Mouse (Mus musculus) gastrocnemius, adult 2 months (tissue): ENCODE data around the gene Gamt. TPM values are rescaled to one million over a fixed set of nuclear protein-coding genes. Genes with fewer than 3 reads are reported as not detected.
"Not testable (repeated sequence)": the region's sequence is repeated elsewhere in the genome, so short reads cannot be mapped to it uniquely, and the experiment has no call there.

Source experiments
- DNase-seq: peaks from one replicate; pipeline ENCODE4 v3.0.0; 2022
- H3K27ac ChIP-seq: fragments of 200-600 bp; 2 replicates; pipeline ENCODE4 v1.8.1; 2022; ENCODE audit warnings: mild to moderate bottlenecking
- H3K4me3 ChIP-seq: fragments of 200-600 bp; 2 replicates; pipeline ENCODE4 v1.8.1; 2022; ENCODE audit warnings: mild to moderate bottlenecking, moderate library complexity
- CTCF ChIP-seq: fragments of 200-600 bp; IDR thresholded peaks from 2 replicates; pipeline ENCODE4 v1.8.1; 2022; ENCODE audit warnings: antibody characterized with exemption, mild to moderate bottlenecking, moderate library complexity
- intact Hi-C: fragments of 180-260 bp; cut with DNase I; formaldehyde crosslinking; loops from one replicate; pipeline ENCODE4 v1.15.1; 2025
- microRNA-seq: library from miRNA; unstranded; fragments of <30 nt; microRNA quantifications from one replicate; pipeline ENCODE4 v1.2.0, GENCODE M21; 2021
- total RNA-seq, 2 experiments: library from RNA; stranded (reverse); gene quantifications; 2 replicates each; pipeline ENCODE4 v1.2.3; 2021

Gene Gamt
- total RNA-seq, 2 experiments from 2014 or later: 14.0 to 28.5 TPM

DNA sequence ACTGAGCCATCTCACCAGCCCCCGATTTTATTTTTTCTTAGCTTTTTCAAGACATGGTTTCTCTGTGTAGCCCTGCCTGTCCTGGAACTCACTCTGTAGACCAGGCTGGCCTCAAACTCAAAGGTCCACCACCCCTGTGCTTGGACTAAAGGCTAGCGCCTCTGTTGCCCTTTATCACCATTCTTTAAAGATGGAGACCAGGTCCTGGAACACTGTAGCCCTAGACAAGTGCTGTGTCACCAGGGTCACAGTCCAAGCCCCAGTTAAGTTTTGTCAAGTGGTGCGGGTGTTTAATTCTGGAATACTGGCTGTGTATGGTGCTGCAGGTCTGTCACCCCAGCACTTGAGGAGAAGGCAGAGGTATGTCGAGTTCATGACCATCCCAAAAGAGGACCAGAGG, 23.8 kb downstream of the Gamt start:
- Histone ChIP-seq H3K4me3 (no peak overlapping the region), H3K27ac (no peak overlapping the region)
- intact Hi-C loops: no loop called here
- DNase-seq: no peak
- TF ChIP-seq CTCF: no peak

DNA sequence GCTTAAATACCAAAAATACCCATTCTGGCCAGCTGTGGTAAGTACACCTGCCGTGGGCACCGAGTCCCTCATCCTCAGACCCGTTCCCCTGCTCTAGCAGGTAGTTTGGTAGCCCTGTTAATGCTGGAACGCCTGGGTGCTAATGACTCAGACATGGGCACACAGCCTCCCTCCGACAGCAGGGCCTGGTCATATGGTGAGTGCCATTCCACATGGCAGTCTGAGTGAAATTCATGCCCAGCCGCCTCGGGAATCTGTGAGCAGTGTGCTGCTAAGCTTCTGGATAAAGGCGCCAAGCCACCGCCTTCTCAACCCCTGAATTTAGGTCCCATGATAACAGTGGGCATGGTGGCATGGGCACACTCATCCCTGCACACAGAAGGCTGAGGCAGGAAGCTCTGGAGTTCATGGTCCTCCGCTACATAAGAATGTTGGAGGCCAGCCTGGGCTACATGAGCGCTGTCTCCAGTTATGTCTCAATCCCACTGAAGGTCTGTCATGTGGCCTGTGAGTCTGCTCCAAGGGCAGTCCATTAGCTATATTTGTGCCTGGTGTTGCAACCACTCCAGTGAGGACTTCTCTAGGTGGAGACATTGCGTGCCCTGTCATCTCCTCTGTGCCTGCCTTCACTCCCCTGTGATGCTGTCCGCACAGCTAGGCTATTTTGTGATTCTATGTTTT, 24.5 kb downstream of the Gamt start:
- intact Hi-C loops: no loop called here
- Histone ChIP-seq H3K4me3 (no peak overlapping the region), H3K27ac (peak overlapping the region; percentile 35; the same call in 1 of the 2 replicates)
- TF ChIP-seq CTCF: no peak
- DNase-seq: no peak

DNA sequence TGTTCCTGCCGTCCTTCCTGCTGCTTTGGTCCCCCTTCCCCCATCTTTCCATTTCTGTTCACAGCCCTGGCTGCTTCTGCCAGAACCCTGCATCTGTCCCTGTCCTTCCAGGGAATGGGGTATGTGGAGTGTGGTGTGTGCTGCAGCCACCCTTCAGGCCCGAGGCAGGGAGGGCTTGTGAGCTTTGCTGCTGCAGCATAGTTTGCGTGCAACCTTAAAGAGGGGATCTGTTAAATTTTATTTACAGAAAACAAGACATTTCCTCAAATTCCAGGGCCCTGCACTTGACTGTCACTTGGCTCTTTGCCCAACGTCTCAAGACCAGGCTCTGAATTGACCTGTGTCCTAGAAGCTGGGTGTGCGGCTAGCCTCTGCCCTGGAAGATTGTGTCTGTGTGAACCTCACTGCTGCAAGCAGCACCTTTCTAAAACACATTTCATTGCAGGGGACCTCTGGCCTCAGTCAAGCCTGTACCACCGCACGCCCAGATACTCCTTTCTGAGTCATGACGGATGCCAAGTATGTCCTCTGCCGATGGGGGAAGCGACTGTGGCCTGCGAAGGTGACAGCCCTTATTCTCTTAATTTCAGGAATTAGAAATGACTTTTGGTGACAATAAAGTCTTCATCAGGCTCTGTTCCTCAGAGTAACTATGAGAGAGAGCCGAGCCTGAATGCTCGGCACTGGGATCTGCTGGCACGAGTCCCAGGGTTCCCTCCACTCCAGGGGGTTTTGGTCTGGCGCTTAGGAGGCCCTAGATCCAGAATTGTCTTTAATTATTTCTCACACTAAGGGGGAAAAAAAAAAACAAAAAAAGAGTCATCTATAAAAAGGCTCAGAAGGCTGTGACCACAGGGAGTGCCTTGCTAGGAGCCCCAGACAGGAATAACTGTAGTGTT, 32.7 kb downstream of the Gamt start:
- Histone ChIP-seq H3K27ac (peak overlapping the region; percentile 94), H3K4me3 (peak overlapping the region; percentile 73)
- no peak for TF ChIP-seq CTCF
- intact Hi-C loops: loop anchor here (2.0 kb wide), 2 partner anchors 17 to 29 kb away; no protein-coding TSS in a partner anchor
- peak; percentile 74 for DNase-seq

DNA sequence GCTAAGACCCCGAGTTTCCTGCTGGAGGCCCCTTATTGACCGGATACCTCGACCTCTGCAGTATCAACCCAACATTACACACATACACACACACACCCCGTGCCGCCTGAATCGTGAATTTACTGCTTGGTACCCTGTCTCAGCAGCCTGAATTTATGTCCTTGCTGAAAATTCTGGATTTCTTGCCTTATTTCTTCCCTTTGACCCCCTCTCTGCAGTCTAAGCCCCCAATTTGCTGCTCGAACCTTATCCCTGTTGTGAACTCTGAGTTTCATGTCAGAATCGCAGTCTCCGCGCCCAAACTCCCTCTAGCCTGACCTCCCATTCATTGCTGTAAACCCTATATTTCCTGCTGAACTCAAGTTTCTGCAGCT, 33.7 kb downstream of the Gamt start:
- Histone ChIP-seq H3K4me3 (peak overlapping the region; percentile 73), H3K27ac (peak overlapping the region; percentile 94)
- no peak for DNase-seq
- TF ChIP-seq CTCF: no peak
- intact Hi-C loops: loop anchor here (2.0 kb wide), 2 partner anchors 18 to 28 kb away; no protein-coding TSS in a partner anchor

DNA sequence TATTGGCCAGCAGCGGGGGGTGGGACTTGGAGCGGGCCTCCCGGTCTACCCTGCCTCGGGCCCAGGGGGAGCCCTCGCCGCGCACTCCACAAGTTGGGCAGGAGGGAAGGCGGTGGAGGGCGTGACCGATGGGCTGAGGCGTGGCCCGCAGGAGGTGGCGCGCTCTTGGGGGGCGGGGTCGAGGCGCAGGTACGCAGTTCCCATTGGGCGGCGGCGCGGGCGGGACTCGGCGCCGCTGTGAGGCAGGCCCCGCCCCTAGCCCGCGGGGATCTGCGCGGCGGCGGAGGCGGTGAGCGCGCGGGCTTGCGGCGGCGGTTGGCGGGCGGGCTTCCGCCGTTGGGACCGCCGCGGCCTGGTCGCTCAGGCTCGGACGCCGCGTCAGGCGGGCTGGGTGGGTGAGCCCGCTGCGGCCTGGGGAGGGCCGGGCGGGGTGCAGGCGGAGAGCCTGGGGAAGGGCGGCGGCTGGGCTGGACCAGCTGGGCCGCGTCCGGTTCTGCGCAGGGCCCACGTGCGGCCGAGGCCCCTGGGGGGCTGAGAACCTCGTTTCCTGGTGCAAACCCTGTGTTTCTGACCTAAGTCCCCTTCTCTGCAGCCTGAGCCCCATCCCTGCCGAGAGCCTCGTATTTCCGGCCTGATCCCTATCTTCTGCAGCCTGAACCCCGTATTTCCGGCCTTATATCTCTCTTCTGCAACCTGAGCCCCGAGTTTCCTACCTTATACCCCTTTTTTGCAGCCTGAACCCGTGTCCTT, 34.2 kb downstream of the Gamt start, which contains the start of gene Mum1:
Gene Mum1 (plus strand): TSS at position 19 of the 750 bp plus-strand sequence.
- peak; percentile 100 for DNase-seq
- intact Hi-C loops: loop anchor here (2.0 kb wide), 2 partner anchors 18 to 28 kb away; no protein-coding TSS in a partner anchor

DNA sequence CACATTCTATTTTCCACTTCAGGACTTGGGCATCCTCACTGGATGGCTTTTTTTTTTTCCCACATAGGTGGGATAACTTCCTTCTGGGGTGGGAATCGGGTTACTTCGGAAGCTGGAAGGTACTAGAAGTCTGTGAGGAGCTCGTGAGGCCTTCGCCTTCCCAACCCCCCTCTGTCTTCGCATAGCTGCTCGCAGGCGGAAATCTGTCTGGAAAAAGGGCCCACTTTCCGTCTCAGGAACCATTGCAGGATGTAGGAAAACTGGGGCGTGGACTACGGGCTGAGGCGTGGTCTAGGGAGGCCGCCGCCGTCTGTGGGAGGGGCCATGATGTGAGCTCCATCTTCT, 34.8 kb downstream of the Gamt start:
- no peak for DNase-seq
- TF ChIP-seq CTCF: no peak
- H3K4me3 ChIP-seq: peak overlapping the region; percentile 73
- intact Hi-C loops: loop anchor here (2.0 kb wide), 2 partner anchors 19 to 27 kb away; no protein-coding TSS in a partner anchor
- peak overlapping the region; percentile 94 for H3K27ac ChIP-seq

More for the DNA sequence above, 34.2 kb downstream of the Gamt start, which contains the start of gene Mum1:
- TF ChIP-seq CTCF: peak; percentile 66
- Histone ChIP-seq H3K27ac (peak within 1 kb of the TSS; percentile 94), H3K4me3 (peak within 1 kb of the TSS; percentile 73)

DNA sequence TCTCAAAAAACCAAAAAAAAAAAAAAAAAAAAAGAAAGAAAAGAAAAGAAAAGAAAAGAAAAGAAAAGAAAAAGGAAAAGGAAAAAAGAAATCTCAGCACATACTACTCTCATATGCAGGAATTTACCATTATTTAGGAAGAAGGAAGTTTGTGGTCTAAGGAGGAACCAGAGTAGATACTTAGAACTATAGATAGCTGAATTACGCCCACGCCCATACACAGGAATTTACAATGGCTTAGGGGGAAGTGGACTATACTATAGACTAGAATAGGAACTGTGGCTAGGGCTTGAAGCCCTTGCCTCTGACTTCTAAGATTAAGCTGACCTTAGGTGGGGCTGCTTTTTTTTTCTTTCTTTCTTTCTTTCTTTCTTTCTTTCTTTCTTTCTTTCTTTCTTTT, 37.7 kb downstream of the Gamt start:
- intact Hi-C loops, DNase-seq, H3K4me3 ChIP-seq, H3K27ac ChIP-seq: not testable (repeated sequence)

DNA sequence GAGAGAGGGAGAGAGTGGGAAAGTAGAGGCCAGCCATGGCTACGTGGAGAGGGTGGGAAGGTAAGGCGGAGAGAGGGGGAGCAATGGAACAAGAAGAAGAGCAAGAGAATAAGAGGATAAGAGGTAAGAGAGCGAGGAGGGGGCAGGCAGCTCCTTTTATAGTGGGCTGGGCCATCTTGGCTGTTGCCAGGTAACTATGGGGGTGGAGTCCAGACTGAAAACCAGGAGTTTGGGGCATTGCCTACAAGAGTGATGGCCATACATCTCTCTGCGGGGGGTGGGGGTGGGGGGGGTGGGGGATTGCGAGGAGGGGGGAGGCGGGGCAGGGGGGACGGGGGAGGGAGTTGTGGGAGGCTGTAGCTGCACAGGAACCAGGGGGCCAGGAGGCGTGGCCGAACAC, 40.1 kb downstream of the Gamt start:
- no peak for TF ChIP-seq CTCF
- Histone ChIP-seq H3K27ac (no peak overlapping the region), H3K4me3 (no peak overlapping the region)
- intact Hi-C loops: no loop called here
- DNase-seq: no peak

DNA sequence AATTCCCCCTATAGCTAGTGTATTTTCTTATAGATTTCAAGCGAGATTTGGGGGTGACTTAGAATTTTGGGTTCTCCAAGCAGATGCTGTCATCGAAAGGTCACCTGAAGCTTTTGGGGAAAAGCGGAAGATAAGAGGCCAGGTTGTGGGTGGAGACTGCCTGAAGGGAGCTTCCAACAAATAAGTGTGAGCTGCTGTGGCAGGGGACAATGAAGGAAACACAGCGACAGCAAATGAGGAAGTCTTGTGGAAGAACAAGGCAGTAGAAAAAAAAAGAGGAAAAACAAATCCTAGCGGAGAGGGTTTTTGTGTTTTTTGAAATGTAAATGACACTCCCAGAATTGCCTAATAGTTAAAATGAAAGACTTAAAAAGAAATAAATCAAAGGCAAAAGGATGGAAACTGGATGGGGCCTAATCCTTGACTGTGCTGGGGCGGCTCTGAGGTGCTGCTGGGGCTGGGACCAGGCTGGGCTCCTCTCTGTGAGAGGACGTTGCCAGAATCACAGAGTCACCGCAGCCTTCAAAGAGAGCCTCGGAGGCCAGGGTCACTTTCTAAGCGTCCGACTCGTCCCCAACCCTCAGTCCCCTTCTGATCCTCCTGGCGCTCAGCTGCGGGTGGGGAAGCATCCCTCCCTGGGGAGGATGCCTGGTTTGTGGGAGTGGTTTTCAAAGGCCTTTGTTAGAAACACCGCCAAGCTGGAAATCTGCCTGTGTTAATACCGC, 45.6 kb downstream of the Gamt start:
- TF ChIP-seq CTCF: no peak
- intact Hi-C loops: no loop called here
- DNase-seq: no peak
- Histone ChIP-seq H3K4me3 (no peak overlapping the region), H3K27ac (no peak overlapping the region; the same call in 1 of the 2 replicates)

DNA sequence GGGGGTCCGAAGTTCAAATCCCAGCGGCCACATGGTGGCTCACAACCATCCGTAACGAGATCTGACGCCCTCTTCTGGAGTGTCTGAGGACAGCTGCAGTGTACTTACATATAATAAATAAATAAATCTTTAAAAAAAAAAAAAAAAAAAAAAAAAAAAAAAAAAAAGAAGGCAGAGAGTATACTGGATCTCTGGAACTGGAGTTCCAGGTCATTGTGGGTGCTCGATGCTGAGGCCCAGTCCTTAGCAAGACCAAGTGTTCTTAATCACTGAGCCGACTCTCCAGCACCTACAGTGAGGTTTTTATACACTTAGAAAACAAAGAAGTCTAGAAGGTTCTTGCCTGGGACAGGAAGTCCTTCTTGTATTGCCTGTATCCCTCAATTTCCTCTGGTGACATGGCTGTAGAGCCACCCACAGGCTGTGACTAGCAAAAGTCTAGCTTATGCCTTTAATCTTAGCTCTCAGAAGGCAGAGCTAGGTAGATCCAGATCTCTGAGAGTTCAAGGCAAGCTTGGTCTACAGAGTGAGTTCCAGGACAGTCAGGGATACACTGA, 49.2 kb downstream of the Gamt start:
- intact Hi-C loops, H3K4me3 ChIP-seq, DNase-seq, H3K27ac ChIP-seq: not testable (repeated sequence)

DNA sequence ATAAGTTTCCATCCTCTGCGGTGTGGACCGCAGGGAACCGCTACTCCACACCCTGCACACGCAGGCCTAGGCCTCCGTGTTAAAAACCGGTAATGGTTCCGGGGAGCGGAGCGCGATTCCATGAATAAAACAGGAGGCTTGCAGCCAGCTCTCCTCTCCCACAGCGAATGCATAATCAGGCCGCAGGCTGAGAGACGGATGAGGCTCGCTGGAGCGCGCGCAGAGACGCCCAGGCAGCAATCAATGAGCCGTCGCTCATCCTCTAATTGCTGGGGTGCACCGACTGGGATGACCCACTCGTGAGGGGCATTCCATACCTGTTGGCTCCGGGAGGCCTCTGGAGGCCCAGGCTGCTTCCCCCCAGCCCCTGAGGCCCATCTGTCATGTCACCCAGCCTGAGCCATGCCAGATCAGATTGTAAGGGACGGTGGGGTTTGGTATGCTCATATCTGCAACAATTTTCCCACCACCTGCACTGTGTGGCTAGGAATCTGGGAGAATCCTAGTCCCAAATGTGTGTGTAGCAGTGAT, 51.9 kb downstream of the Gamt start:
- TF ChIP-seq CTCF: no peak
- no peak overlapping the region for H3K4me3 ChIP-seq
- intact Hi-C loops: no loop called here
- no peak overlapping the region for H3K27ac ChIP-seq
- DNase-seq: no peak

DNA sequence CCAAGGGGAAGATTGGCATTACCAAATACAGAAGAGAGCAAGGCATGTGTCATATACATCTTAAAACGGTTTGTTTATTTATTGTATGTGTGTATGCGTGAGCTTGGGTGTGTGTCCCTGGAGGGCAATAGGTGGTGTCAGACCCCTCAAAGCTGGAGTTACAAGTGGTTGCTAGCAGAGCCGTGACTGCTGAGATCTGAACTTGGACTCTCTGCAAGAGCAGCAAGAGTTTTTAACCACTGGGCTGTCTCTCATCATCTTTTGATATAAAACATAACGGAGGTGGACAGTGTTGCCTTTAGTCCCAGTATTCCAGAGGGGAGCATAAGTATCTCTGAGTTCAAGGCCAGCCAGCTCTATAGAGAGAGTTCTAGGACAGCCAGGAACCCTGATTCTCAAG, 52.6 kb downstream of the Gamt start:
- TF ChIP-seq CTCF: no peak
- Histone ChIP-seq H3K27ac (no peak overlapping the region), H3K4me3 (no peak overlapping the region)
- intact Hi-C loops: no loop called here
- no peak for DNase-seq

Small RNAs within 50 kb of the gene (microRNA-seq; reads per million reads assigned to microRNA genes)
- gene Mir6911: not detected

Other genes with a start within 250 kb of the Gamt start
- gene Arhgap45, start 244.4 kb downstream of the Gamt start, total RNA-seq: 1 to 10 TPM in 1 of 2 experiments, under 1 TPM in 1; 0.97 to 1.4 TPM
- 10 to 100 TPM; 42.0 to 50.9 TPM for gene Polr2e, start 221.2 kb downstream of the Gamt start, total RNA-seq
- 100 to 1,000 TPM; 552 to 603 TPM for gene Gpx4, start 213.8 kb downstream of the Gamt start, total RNA-seq
- gene Sbno2, start 155.4 kb downstream of the Gamt start, total RNA-seq: 1 to 10 TPM; 6.2 to 7.1 TPM
- gene Stk11, start 145.2 kb downstream of the Gamt start, total RNA-seq: 100 to 1,000 TPM; 144 to 153 TPM
- 100 to 1,000 TPM; 535 to 725 TPM for gene Atp5d, start 122.4 kb downstream of the Gamt start, total RNA-seq
- 1 to 10 TPM; 1.8 to 2.3 TPM for gene Cbarp, start 120.2 kb downstream of the Gamt start, total RNA-seq
- 10 to 100 TPM; 34.3 to 39.8 TPM for gene Midn, start 112.7 kb downstream of the Gamt start, total RNA-seq
- 10 to 100 TPM; 22.1 to 30.7 TPM for gene Cirbp, start 95.0 kb downstream of the Gamt start, total RNA-seq
- 1 to 10 TPM; 6.6 to 7.1 TPM for gene 1600002K03Rik, start 88.1 kb downstream of the Gamt start, total RNA-seq
- under 1 TPM; 0.23 to 0.73 TPM for gene Efna2, start 81.5 kb downstream of the Gamt start, total RNA-seq
- 10 to 100 TPM; 12.2 to 19.2 TPM for gene Mum1, start 34.6 kb downstream of the Gamt start, total RNA-seq
- 100 to 1,000 TPM; 496 to 663 TPM for gene Ndufs7, start 11.9 kb downstream of the Gamt start, total RNA-seq
- 10 to 100 TPM; 34.2 to 38.4 TPM for gene Dazap1, start 474 bp upstream of the Gamt start, total RNA-seq
- gene Rps15, start 31.4 kb upstream of the Gamt start, total RNA-seq: 100 to 1,000 TPM; 634 to 773 TPM
- under 1 TPM; 0.20 to 0.77 TPM for gene Apc2, start 35.0 kb upstream of the Gamt start, total RNA-seq
- gene 2310011J03Rik, start 59.5 kb upstream of the Gamt start, total RNA-seq: 1 to 10 TPM; 5.7 to 8.1 TPM
- 1 to 10 TPM in 1 of 2 experiments, under 1 TPM in 1; 0.84 to 1.0 TPM for gene Pcsk4, start 68.5 kb upstream of the Gamt start, total RNA-seq
- 1 to 10 TPM; 1.5 to 2.5 TPM for gene Reep6, start 68.9 kb upstream of the Gamt start, total RNA-seq
- 10 to 100 TPM; 26.2 to 43.3 TPM for gene Adamtsl5, start 87.4 kb upstream of the Gamt start, total RNA-seq
- gene Plk5, start 95.4 kb upstream of the Gamt start, total RNA-seq: under 1 TPM; 0.10 to 0.45 TPM
- gene Mex3d, start 126.6 kb upstream of the Gamt start, total RNA-seq: 1 to 10 TPM; 4.7 to 5.1 TPM
- gene Mbd3, start 138.5 kb upstream of the Gamt start, total RNA-seq: 100 to 1,000 TPM; 105 to 116 TPM
- 1,000 to 10,000 TPM in 1 of 2 experiments, 100 to 1,000 TPM in 1; 776 to 1,068 TPM for gene Uqcr11, start 145.8 kb upstream of the Gamt start, total RNA-seq
- gene Tcf3, start 172.6 kb upstream of the Gamt start, total RNA-seq: 10 to 100 TPM; 11.1 to 12.0 TPM
- not detected for gene Onecut3, start 233.8 kb upstream of the Gamt start, total RNA-seq